Mouse (Mus musculus): ENCODE measurements around the gene Gna14.

DNA sequence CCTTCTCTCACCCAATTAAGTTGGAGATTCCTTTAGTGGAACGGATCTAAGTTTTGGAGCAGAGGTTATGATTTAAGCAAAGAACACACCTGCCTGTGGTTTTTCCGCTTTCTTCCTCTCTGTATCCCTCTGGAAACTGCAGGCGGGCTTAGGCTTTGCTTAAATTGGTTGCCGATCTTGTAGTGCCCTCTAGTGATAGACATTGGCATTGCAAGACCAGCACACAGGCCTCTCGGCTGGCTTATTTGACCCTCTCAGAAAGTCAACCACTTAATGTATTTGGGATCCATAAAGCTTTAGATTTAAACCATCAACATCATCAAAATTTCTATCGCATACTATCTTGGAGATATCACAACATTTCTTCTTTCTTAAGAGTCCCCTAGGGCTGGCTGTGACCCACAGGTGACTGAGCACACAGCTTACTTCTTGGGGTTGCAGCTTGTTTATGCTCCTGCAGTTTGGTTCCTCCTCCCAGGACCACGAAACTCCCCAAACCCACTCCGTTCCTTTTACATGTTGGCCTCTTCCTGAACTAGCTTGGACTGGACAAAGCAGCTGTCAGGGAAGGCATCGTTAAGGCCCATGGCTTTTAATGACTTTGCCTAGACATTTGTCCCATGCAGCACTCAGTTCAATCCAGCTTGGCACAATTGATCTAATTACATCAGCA, 163.9 kb downstream of the Gna14 start:
- TF ChIP-seq CEBPB (IDR thresholded peaks at IDR 0.05; ENCODE audit: low read depth) (no peak), USF1 (IDR thresholded peaks at IDR 0.05; ENCODE audit: low read depth) (no peak)

Measured in C2C12 (cell line).